Mouse (Mus musculus): ENCODE measurements around the gene Dnm3. TPM values are rescaled to one million over a fixed set of nuclear protein-coding genes. Genes with fewer than 3 reads are reported as not detected.
A peak's percentile ranks its signal among the peaks of the same experiment; 100 is the strongest.

Gene Dnm3
- polyA plus RNA-seq, 1 experiment from 2014 or later: 5.2 TPM

- no peak for ATAC-seq
- Histone ChIP-seq H3K9me3 (ENCODE audit: control insufficient read depth, low read length) (no peaks in the 10 kb centered on the region), H3K4me3 (ENCODE audit: low read length) (no peak overlapping the region), H3K27me3 (replicated peaks; ENCODE audit: control insufficient read depth, insufficient read depth, low read length) (no peaks in the 10 kb centered on the region), H3K4me2 (ENCODE audit: low read depth, low read length) (no peak overlapping the region), H3K27ac (ENCODE audit: low read length) (no peak overlapping the region), H3K36me3 (ENCODE audit: control insufficient read depth, insufficient read depth, low read length) (no peaks in the 10 kb centered on the region), H3K4me1 (ENCODE audit: control insufficient read depth, insufficient read depth, low read length) (peaks cover 3% of the 10 kb centered on the region; the same call in 1 of the 2 replicates), H3K9ac (ENCODE audit: low read depth, low read length) (no peak overlapping the region)
- 73% methylated on average over 4 of the region's 4 CpGs for WGBS
These were observed 183.3 kb downstream of the Dnm3 start for GRCm38 (mm10) chr1:162294572-162294910.

GRCm38 (mm10) chr1:162293732-162294571 lies 183.9 kb downstream of the Dnm3 start:
- Histone ChIP-seq H3K27me3 (replicated peaks; ENCODE audit: control insufficient read depth, insufficient read depth, low read length) (no peaks in the 10 kb centered on the region), H3K4me3 (ENCODE audit: low read length) (no peak overlapping the region), H3K4me1 (ENCODE audit: control insufficient read depth, insufficient read depth, low read length) (peaks cover 3% of the 10 kb centered on the region; the same call in 1 of the 2 replicates), H3K27ac (ENCODE audit: low read length) (no peak overlapping the region), H3K36me3 (ENCODE audit: control insufficient read depth, insufficient read depth, low read length) (no peaks in the 10 kb centered on the region), H3K9me3 (ENCODE audit: control insufficient read depth, low read length) (no peaks in the 10 kb centered on the region), H3K4me2 (ENCODE audit: low read depth, low read length) (no peak overlapping the region), H3K9ac (ENCODE audit: low read depth, low read length) (no peak overlapping the region)
- WGBS: 55% methylated on average over 4 of the region's 4 CpGs
- ATAC-seq: no peak

GRCm38 (mm10) chr1:162286910-162287309 lies 190.9 kb downstream of the Dnm3 start:
- 56% methylated on average over 6 of the region's 6 CpGs for WGBS
- no peak overlapping the region for H3K4me3 ChIP-seq (ENCODE audit: low read length)
- no peak overlapping the region for H3K27ac ChIP-seq (ENCODE audit: low read length)
- H3K27me3 ChIP-seq (replicated peaks; ENCODE audit: control insufficient read depth, insufficient read depth, low read length): no peaks in the 10 kb centered on the region
- no peak overlapping the region for H3K4me2 ChIP-seq (ENCODE audit: low read depth, low read length)
- ATAC-seq: no peak
- no peak overlapping the region for H3K9ac ChIP-seq (ENCODE audit: low read depth, low read length)
- no peaks in the 10 kb centered on the region for H3K9me3 ChIP-seq (ENCODE audit: control insufficient read depth, low read length)
- no peaks in the 10 kb centered on the region for H3K4me1 ChIP-seq (ENCODE audit: control insufficient read depth, insufficient read depth, low read length)
- H3K36me3 ChIP-seq (ENCODE audit: control insufficient read depth, insufficient read depth, low read length): no peaks in the 10 kb centered on the region

- Histone ChIP-seq H3K27me3 (replicated peaks; ENCODE audit: control insufficient read depth, insufficient read depth, low read length) (no peaks in the 10 kb centered on the region), H3K9me3 (ENCODE audit: control insufficient read depth, low read length) (no peaks in the 10 kb centered on the region), H3K36me3 (ENCODE audit: control insufficient read depth, insufficient read depth, low read length) (no peaks in the 10 kb centered on the region), H3K4me1 (ENCODE audit: control insufficient read depth, insufficient read depth, low read length) (no peaks in the 10 kb centered on the region), H3K9ac (ENCODE audit: low read depth, low read length) (no peak overlapping the region), H3K4me2 (ENCODE audit: low read depth, low read length) (no peak overlapping the region), H3K4me3 (ENCODE audit: low read length) (no peak overlapping the region), H3K27ac (ENCODE audit: low read length) (no peak overlapping the region)
- ATAC-seq: no peak
- 24% methylated on average over 7 of the region's 7 CpGs for WGBS
These were observed 195.9 kb downstream of the Dnm3 start for GRCm38 (mm10) chr1:162281981-162282381.

GRCm38 (mm10) chr1:162280052-162280451 lies 197.8 kb downstream of the Dnm3 start:
- no peak overlapping the region for H3K9ac ChIP-seq (ENCODE audit: low read depth, low read length)
- no peaks in the 10 kb centered on the region for H3K36me3 ChIP-seq (ENCODE audit: control insufficient read depth, insufficient read depth, low read length)
- H3K9me3 ChIP-seq (ENCODE audit: control insufficient read depth, low read length): no peaks in the 10 kb centered on the region
- ATAC-seq: no peak
- no peak overlapping the region for H3K27ac ChIP-seq (ENCODE audit: low read length)
- no peaks in the 10 kb centered on the region for H3K4me1 ChIP-seq (ENCODE audit: control insufficient read depth, insufficient read depth, low read length)
- 94% methylated on average over 4 of the region's 4 CpGs for whole genome bisulfite sequencing
- no peak overlapping the region for H3K4me2 ChIP-seq (ENCODE audit: low read depth, low read length)
- no peaks in the 10 kb centered on the region for H3K27me3 ChIP-seq (replicated peaks; ENCODE audit: control insufficient read depth, insufficient read depth, low read length)
- H3K4me3 ChIP-seq (ENCODE audit: low read length): no peak overlapping the region

GRCm38 (mm10) chr1:162276011-162276410 lies 201.8 kb downstream of the Dnm3 start:
- H3K27ac ChIP-seq (ENCODE audit: low read length): no peak overlapping the region
- H3K4me3 ChIP-seq (ENCODE audit: low read length): no peak overlapping the region
- H3K4me1 ChIP-seq (ENCODE audit: control insufficient read depth, insufficient read depth, low read length): no peaks in the 10 kb centered on the region
- H3K9ac ChIP-seq (ENCODE audit: low read depth, low read length): no peak overlapping the region
- H3K4me2 ChIP-seq (ENCODE audit: low read depth, low read length): no peak overlapping the region
- no peaks in the 10 kb centered on the region for H3K36me3 ChIP-seq (ENCODE audit: control insufficient read depth, insufficient read depth, low read length)
- no peak for ATAC-seq
- no peaks in the 10 kb centered on the region for H3K27me3 ChIP-seq (replicated peaks; ENCODE audit: control insufficient read depth, insufficient read depth, low read length)
- WGBS: 91% methylated on average over 1 of the region's 1 CpGs
- H3K9me3 ChIP-seq (ENCODE audit: control insufficient read depth, low read length): no peaks in the 10 kb centered on the region

GRCm38 (mm10) chr1:162274674-162275248 lies 203.1 kb downstream of the Dnm3 start:
- H3K4me2 ChIP-seq (ENCODE audit: low read depth, low read length): no peak overlapping the region
- no peaks in the 10 kb centered on the region for H3K36me3 ChIP-seq (ENCODE audit: control insufficient read depth, insufficient read depth, low read length)
- no peaks in the 10 kb centered on the region for H3K9me3 ChIP-seq (ENCODE audit: control insufficient read depth, low read length)
- no peak for ATAC-seq
- H3K4me1 ChIP-seq (ENCODE audit: control insufficient read depth, insufficient read depth, low read length): no peaks in the 10 kb centered on the region
- no peak overlapping the region for H3K27ac ChIP-seq (ENCODE audit: low read length)
- WGBS: 91% methylated on average over 11 of the region's 11 CpGs
- no peak overlapping the region for H3K4me3 ChIP-seq (ENCODE audit: low read length)
- H3K9ac ChIP-seq (ENCODE audit: low read depth, low read length): no peak overlapping the region
- H3K27me3 ChIP-seq (replicated peaks; ENCODE audit: control insufficient read depth, insufficient read depth, low read length): no peaks in the 10 kb centered on the region

GRCm38 (mm10) chr1:162256912-162257607 lies 220.8 kb downstream of the Dnm3 start:
- Histone ChIP-seq H3K4me2 (ENCODE audit: low read depth, low read length) (no peak overlapping the region), H3K4me3 (ENCODE audit: low read length) (no peak overlapping the region), H3K9me3 (ENCODE audit: control insufficient read depth, low read length) (no peaks in the 10 kb centered on the region), H3K27me3 (replicated peaks; ENCODE audit: control insufficient read depth, insufficient read depth, low read length) (no peaks in the 10 kb centered on the region), H3K4me1 (ENCODE audit: control insufficient read depth, insufficient read depth, low read length) (peaks cover 4% of the 10 kb centered on the region; the same call in 1 of the 2 replicates), H3K36me3 (ENCODE audit: control insufficient read depth, insufficient read depth, low read length) (no peaks in the 10 kb centered on the region), H3K27ac (ENCODE audit: low read length) (no peak overlapping the region), H3K9ac (ENCODE audit: low read depth, low read length) (no peak overlapping the region)
- ATAC-seq: no peak
- 70% methylated on average over 6 of the region's 6 CpGs for WGBS

GRCm38 (mm10) chr1:162254944-162255343 lies 222.9 kb downstream of the Dnm3 start:
- peaks cover 4% of the 10 kb centered on the region; the same call in 1 of the 2 replicates for H3K4me1 ChIP-seq (ENCODE audit: control insufficient read depth, insufficient read depth, low read length)
- no peak overlapping the region for H3K4me3 ChIP-seq (ENCODE audit: low read length)
- no peaks in the 10 kb centered on the region for H3K36me3 ChIP-seq (ENCODE audit: control insufficient read depth, insufficient read depth, low read length)
- 31% methylated on average over 5 of the region's 5 CpGs for WGBS
- H3K9me3 ChIP-seq (ENCODE audit: control insufficient read depth, low read length): no peaks in the 10 kb centered on the region
- peak overlapping the region; percentile 35; the same call in 1 of the 2 replicates for H3K27ac ChIP-seq (ENCODE audit: low read length)
- no peak overlapping the region for H3K4me2 ChIP-seq (ENCODE audit: low read depth, low read length)
- H3K27me3 ChIP-seq (replicated peaks; ENCODE audit: control insufficient read depth, insufficient read depth, low read length): no peaks in the 10 kb centered on the region
- no peak for ATAC-seq
- H3K9ac ChIP-seq (ENCODE audit: low read depth, low read length): no peak overlapping the region

Measured in intestine, embryonic 16.5 days (tissue).